Mouse (Mus musculus): ENCODE measurements at regions not wholly inside any gene's neighbourhood (a gene's known extent, or its start where the extent isn't known, plus 50 kb on each side); places are given as distances from the start of the nearest gene placed in this dataset.

DNA sequence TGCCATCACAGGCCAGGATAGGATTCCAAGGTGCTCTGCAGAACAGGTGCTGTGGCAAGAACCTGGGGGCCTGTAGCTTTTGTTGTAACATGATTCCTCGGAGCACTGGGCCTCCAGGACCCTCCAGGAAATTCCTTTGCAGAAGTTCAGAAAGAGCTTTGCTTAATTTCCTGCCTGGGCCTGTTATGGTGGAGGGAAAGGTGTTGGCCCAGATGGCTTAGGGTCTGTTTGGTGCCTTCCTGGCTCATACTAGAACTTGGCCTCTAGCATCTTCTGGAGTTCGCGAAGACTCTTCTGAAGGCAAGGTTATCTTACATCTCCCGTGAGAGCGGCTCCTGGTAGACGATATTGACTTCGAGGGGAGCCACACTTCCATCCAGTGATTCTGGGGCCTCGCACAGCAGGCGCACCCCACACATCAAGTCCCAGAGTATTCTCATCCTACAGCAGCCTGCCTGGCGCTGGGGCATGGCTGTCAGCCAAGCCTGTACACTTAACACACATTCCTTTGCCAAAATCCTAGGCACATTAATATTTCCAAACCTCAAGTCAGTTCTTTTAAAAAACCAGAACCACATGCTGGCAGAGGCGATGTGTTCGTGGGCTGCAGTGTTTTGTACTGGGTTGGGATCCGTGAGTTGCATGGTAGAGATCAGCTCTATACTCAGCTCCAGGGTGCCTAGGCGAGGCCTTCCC is 54.5 kb upstream of the Cxcl14 start:
- in situ Hi-C loops (cut with MboI, MseI), result loop anchor here in 1 of 2 experiments (10.0 kb wide), 1 partner anchor 1374 kb away; no protein-coding TSS in a partner anchor

DNA sequence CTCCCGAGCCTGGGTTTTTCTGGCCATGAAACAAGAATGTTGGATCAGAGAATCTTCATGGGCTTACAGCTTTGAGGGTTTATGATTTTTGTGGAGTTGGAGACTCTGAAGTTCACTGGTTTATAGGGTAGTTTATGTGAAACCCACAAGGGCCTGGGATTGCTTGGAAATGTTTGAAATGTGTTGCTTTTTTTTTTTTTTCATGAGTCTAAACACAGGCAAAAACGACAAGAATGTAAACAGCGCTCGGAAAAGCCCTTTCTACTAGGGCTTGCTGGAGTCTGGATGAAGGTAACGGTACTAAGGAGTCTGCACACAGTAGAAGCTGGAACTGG is 55.0 kb upstream of the Cxcl14 start:
- in situ Hi-C loops (cut with MboI, MseI), result loop anchor here in 1 of 2 experiments (10.0 kb wide), 1 partner anchor 1373 kb away; no protein-coding TSS in a partner anchor

DNA sequence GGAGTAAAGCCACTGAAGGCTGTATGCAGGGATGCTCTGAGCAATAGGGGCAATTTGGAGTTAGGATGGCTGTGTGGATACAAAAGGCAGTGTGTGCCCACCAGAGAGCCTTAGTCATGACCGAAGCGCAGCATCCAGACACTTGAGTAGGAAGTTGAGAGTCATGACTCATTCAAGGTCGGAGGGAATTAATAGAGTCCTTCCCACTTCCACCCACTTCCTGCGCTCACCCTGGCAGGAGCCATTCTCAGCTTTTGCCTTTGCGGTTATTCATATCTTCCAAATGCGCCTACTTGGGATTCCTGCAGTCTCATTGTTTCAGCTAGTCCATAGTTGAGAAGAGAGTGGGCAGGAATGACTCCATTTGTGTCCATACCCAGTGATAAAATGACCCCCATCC is 56.1 kb upstream of the Cxcl14 start:
- in situ Hi-C loops (cut with MboI, MseI), result loop anchor here in 1 of 2 experiments (10.0 kb wide), 1 partner anchor 1372 kb away; no protein-coding TSS in a partner anchor

DNA sequence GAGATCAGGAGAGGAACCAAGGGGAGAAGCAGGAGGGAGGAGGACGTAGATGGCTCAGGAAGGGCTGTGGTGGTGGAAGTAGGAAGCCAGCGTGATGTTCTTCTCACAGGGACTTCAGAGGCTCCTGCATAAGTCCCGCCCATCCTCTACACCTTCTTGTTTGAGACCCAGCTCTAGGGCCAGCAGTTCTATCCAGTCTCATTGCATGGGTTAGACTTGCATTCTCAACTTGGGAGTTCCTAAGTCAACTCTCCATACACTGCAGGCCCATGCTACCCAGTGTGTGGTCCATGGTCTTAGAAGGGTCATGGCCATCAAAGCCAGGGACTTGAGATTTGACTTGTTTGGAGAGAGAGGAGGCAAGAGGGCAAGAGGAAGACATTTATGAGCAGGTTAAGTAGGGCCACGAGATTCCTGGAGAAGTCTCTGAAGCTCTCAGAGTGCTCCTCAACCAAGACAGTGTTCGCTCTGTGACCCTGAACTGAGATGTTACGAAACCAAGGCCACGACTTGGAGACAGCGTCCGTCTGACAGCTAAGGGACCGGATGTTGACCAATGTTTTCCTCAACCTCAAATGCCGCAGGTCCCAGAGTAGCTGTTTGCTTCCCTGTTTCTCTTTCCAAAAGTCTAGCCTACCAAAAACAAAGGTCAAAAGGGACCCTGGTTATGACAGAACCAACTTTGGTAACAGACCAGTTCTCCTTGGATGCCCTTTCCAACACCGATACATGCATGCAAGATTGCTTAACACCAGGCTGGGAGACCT is 56.7 kb upstream of the Cxcl14 start:
- in situ Hi-C loops (cut with MboI, MseI), result loop anchor here in 1 of 2 experiments (10.0 kb wide), 1 partner anchor 1372 kb away; no protein-coding TSS in a partner anchor

- in situ Hi-C loops (cut with MboI, MseI), result loop anchor here in 1 of 2 experiments (10.0 kb wide), 1 partner anchor 1371 kb away; no protein-coding TSS in a partner anchor
Measured at GRCm38 (mm10) chr13:56353921-56354320, 57.6 kb upstream of the Cxcl14 start.

GRCm38 (mm10) chr13:56354630-56355029 is 58.3 kb upstream of the Cxcl14 start:
- in situ Hi-C loops (cut with MboI, MseI), result loop anchor here in 1 of 2 experiments (10.0 kb wide), 1 partner anchor 1370 kb away; no protein-coding TSS in a partner anchor

DNA sequence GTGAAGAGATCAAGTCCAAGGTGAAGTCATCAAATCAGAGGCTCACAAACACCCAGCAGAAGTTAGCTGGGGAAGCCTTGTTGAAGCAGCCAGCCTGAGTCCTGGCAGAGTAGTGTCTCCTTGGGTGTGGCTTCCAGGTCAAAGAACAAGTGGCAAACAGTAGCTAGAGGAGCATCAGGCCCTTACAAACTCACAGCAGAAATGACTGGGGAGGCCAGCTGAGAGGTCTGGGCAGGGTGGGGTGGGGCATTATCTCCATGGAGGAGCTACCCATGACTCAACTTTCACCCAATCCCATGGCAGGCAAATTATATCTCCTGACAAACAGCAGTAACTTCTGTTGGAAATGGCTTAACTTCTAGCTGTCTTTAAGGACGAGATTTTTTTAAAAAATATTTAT is 60.6 kb upstream of the Cxcl14 start:
- in situ Hi-C loops (cut with MboI, MseI), result loop anchor here in 1 of 2 experiments (10.0 kb wide), 1 partner anchor 1368 kb away; no protein-coding TSS in a partner anchor

- in situ Hi-C loops (cut with MboI, MseI), result loop anchor here in 1 of 2 experiments (10.0 kb wide), 1 partner anchor 1367 kb away; no protein-coding TSS in a partner anchor
Measured at GRCm38 (mm10) chr13:56357955-56358354, 61.6 kb upstream of the Cxcl14 start.

GRCm38 (mm10) chr13:56358827-56359226 is 62.5 kb upstream of the Cxcl14 start:
- in situ Hi-C loops (cut with MboI, MseI), result loop anchor here in 1 of 2 experiments (10.0 kb wide), 1 partner anchor 1366 kb away; no protein-coding TSS in a partner anchor

DNA sequence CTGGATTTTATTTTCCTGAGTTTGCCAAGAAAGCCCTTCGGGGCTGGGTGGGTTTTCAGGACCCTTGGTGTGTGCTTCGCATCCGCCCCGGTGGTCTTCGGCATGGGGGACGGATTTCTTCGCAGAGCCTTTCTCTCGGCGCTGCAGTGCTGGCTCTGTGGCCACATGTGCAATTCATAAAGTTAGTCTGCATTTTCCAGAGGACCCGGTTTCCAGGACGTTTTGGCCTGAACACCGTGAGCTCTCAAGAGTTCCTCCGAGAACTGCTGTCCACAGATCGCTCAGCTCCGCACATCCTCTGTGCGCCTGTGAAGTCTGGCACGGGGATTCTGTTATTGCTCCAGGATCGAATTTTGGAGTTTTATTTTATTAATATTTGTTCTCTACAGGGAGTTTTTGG is 63.2 kb upstream of the Cxcl14 start:
- in situ Hi-C loops (cut with MboI, MseI), result loop anchor here in 1 of 2 experiments (10.0 kb wide), 1 partner anchor 1365 kb away; no protein-coding TSS in a partner anchor

- in situ Hi-C loops (cut with MboI, MseI), result no loop called here
Measured at GRCm38 (mm10) chr13:56360803-56361202, 64.5 kb upstream of the Cxcl14 start.

- in situ Hi-C loops (cut with MboI, MseI), result no loop called here
Measured at GRCm38 (mm10) chr13:56362238-56362637, 64.2 kb upstream of the Gm3045 start.

DNA sequence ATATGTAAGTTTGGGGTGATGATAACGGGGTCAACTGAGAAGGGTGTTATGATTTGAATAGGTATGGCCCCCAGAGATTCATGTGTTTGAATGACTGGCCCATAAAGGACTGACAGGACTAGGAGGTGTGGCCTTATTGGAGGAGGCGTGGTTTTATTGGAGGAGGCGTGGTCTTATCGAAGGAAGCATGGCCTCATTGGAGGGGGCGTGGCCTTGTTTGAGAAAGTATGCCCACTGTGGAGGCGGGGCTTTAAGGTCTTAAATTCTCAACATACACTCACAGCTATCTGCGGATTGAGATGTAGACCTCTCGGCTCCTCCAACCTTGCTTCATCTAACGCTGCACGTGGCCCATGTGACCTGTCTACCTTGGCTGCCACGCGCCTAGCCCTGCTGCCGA is 63.7 kb upstream of the Gm3045 start:
- in situ Hi-C loops (cut with MboI, MseI), result no loop called here

- in situ Hi-C loops (cut with MboI, MseI), result no loop called here
Measured at GRCm38 (mm10) chr13:56369600-56369999, 56.8 kb upstream of the Gm3045 start.

GRCm38 (mm10) chr13:56371374-56371773 is 55.0 kb upstream of the Gm3045 start:
- in situ Hi-C loops (cut with MboI, MseI), result loop anchor here in 1 of 2 experiments (5.0 kb wide), 1 partner anchor 94 kb away; no protein-coding TSS in a partner anchor

GRCm38 (mm10) chr13:56372003-56372725 is 54.2 kb upstream of the Gm3045 start:
- in situ Hi-C loops (cut with MboI, MseI), result loop anchor here in 1 of 2 experiments (5.0 kb wide), 1 partner anchor 95 kb away; no protein-coding TSS in a partner anchor

GRCm38 (mm10) chr13:56372727-56373126 is 53.7 kb upstream of the Gm3045 start:
- in situ Hi-C loops (cut with MboI, MseI), result loop anchor here in 1 of 2 experiments (5.0 kb wide), 1 partner anchor 95 kb away; no protein-coding TSS in a partner anchor

Data from T-helper 17 cell (primary cell).